Mouse (Mus musculus) megakaryocyte-erythroid progenitor cell, adult 5 weeks (primary cell): ENCODE data around the gene Prickle4. TPM values are rescaled to one million over a fixed set of nuclear protein-coding genes. Genes with fewer than 3 reads are reported as not detected.

Source experiments
- polyA plus RNA-seq: library from polyadenylated mRNA; stranded (reverse); fragments of >175 nt; gene quantifications from 2 replicates; pipeline ENCODE4 v1.2.3, GENCODE M21; 2012

Gene Prickle4
- polyA plus RNA-seq, result 5.1 and 5.2 TPM in 2 replicates

DNA sequence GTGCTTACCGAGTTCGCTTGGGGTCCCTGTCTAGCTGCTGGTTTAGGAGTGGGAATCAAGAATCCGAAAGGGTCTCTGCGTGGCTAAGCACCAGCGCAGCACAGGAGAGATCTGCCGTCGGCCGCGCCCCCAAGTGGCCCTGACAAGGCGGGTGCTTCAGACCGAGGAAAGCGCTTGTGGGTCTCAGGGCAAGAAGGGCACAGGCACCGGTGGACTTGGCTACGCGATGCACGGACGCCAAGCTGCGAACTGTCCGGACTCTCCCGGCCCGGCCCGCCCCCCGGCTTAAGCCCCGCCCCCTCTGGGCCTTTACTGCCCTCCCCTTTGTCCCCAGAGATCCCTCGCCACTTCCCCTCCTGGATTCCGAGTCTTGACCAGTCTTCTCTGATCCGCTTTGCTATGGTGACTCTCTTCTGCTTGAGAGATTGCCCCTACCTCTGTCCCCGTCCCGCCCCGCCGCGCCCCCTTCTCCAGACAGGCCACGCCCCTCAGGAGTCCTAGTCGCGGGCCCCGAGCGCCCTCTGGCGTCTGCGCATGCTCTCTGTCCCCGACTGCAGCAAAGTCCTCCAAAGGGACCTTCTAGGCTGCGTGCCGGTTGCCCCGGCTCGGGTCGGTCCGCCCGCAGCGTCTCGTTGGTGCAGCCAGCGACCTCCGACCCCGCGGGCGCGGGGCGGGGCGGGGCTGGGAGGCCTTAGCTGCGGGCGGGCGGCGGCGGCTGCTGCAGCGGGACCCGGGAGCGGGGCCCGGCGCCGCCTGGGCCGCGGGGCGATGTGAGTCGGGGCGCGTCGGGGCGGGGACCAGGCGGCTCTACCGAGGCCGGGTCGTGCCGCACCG is at the start of gene Prickle4:
Prickle4 (minus strand) TSS at position 234 of the 834 bp plus-strand sequence.

DNA sequence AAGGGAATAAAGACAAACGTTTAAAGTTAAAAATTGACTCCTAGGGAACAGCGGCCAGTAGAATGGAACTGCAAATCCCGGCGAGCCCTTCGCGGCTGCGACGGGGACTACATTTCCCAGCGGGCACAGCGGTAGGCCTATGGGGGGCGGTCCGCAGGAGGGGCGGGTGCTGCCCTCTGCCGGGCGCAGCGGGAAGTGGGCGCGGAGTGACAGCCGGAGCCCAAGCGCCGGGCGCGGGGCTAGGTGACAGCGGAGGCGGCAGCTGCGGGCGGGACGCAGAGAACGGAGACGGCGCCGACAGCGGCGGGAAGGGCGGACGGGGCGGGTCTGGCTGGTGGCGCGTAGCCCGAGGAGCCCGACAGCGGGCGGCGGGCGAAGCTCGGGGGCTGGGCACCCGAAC is 42.3 kb upstream of the Prickle4 start, which contains the start of gene Tfeb:
Tfeb (plus strand) TSS at position 175 of the 400 bp plus-strand sequence.

DNA sequence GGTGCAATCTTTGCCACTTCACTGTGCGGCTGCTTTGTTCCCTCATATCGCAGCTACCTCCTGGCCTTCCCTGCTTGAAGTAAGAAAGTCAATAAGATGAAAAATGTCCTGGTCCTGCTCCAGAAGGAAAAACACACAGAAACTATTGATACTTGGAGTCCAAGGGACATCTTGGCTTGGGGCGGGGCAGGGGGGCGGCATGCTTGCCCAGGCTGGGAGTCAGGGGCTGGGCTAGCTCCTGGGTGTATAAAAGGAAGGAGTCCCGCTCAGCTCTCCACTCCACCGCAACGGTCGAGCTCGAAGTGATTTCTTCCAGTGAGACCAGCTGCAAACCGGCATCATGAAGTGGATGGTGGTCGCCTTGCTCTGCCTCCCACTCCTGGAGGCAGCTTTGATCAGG is 32.0 kb upstream of the Prickle4 start, which contains the start of gene Pgc:
Pgc (plus strand) TSS at position 277 of the 400 bp plus-strand sequence.

DNA sequence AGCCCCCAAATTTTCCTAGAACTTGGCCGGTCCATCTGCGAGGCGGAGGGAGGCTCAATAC is 264 bp downstream of the Prickle4 start, which contains the start of gene Gm21981:
Gm21981 (minus strand) TSS at position 14 of the 61 bp plus-strand sequence.

DNA sequence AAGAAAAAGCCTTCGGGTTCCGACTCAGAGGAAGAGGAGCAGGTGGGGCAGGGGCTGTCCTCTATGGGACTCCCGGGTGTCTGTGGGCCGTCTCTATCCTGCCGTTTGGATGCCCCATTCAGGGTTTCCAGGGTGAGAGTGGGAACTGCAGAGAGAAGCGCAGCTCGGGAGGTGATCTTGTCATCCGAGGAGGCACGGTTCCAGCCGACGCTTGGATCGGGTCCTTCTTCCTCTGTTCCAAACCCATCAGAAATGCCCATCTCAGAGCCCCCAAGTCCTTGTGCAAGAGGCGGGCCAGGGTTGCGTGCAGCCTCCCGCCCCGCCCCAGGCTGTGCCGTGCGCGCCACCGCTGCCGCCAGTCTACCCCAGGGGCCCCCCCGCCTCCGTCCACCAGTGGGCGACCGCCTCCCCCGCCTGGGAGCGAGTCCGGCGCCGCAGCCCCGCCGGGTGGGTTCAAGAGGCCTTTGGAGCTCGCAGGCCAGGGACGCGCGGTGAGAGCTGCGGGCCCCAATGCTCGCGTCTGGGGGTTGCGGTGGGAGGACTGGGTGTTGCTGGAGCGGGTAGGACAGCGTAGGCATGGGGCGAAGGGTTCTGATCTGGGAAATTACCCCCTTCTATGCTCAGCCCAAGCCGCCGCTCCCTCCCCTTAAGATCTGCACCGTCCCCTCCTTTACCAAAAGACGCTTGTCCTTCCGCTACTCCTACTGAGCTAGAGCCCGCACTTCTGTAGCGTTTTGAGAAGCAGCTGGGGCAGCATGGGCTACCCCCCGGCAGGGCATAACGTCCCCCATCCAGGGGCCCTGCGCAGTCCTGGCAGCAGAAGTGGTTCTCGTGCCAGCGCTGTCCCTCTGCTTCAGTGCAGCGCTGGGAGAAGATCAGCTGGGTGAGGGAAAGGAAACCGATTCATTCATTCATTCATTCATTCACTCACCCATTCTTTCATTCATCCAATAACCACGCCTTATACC is 5.6 kb downstream of the Prickle4 start, which contains the start of gene Frs3:
Frs3 (plus strand) TSS at position 423 of the 968 bp plus-strand sequence.

DNA sequence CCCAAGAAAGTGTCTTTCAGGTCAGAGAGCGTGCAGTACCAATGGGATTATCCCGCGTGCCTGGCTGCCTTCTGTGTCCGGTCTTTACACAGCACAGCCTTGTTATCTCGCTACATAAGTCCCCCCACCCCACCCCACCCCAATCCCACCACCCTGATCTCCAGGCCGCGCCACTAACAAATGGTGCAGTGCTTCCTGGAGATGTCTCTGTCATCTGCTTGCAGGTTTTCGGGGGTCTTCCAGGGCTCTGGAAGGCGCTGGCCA is 6.3 kb downstream of the Prickle4 start, which contains the start of gene Tomm6:
Tomm6 (minus strand) TSS at position 43 of the 264 bp plus-strand sequence.

Other genes with a start within 250 kb of the Prickle4 start
- 22.9 and 25.8 TPM in 2 replicates for gene Taf8, start 192.4 kb downstream of the Prickle4 start, polyA plus RNA-seq
- gene Ccnd3, start 189.7 kb downstream of the Prickle4 start, polyA plus RNA-seq, result 344 and 360 TPM in 2 replicates
- 39.7 and 42.3 TPM in 2 replicates for gene Bysl, start 83.2 kb downstream of the Prickle4 start, polyA plus RNA-seq
- 4.4 and 4.6 TPM in 2 replicates for gene Med20, start 83.2 kb downstream of the Prickle4 start, polyA plus RNA-seq
- 0.06 TPM in 1 of 2 replicates, not detected in the other for gene Gm20517, start 83.1 kb downstream of the Prickle4 start, polyA plus RNA-seq
- 12.5 and 13.5 TPM in 2 replicates for gene Usp49, start 64.0 kb downstream of the Prickle4 start, polyA plus RNA-seq
- 265 and 272 TPM in 2 replicates for gene Tomm6, start 6.3 kb downstream of the Prickle4 start, polyA plus RNA-seq
- 3.2 and 4.0 TPM in 2 replicates for gene Frs3, start 5.7 kb downstream of the Prickle4 start, polyA plus RNA-seq
- gene Gm21981, start 281 bp downstream of the Prickle4 start, polyA plus RNA-seq, result 0.04 and 0.32 TPM in 2 replicates
- not detected in 2 replicates for gene Pgc, start 32.1 kb upstream of the Prickle4 start, polyA plus RNA-seq
- gene Tfeb, start 42.3 kb upstream of the Prickle4 start, polyA plus RNA-seq, result 47.8 and 63.1 TPM in 2 replicates
- 36.8 and 50.0 TPM in 2 replicates for gene Mdfi, start 140.0 kb upstream of the Prickle4 start, polyA plus RNA-seq
- gene Foxp4, start 229.9 kb upstream of the Prickle4 start, polyA plus RNA-seq, result 178 and 199 TPM in 2 replicates